Mouse (Mus musculus) liver, adult 2 months (tissue): Measurements from ENCODE around the gene Ripor2. TPM values are rescaled to one million over a fixed set of nuclear protein-coding genes. Genes with fewer than 3 reads are reported as not detected.

Experiments
- DNase-seq: peaks from one replicate; pipeline ENCODE4 v3.0.0-alpha.2; 2011; ENCODE audit warnings: low read depth, low spot score; ENCODE audit errors: extremely low read depth
- H3K27ac ChIP-seq: fragments of 200-500 bp; replicated peaks from 2 replicates; pipeline ENCODE4 v1.5.1; 2012; ENCODE audit warnings: low read depth, mild to moderate bottlenecking, control low read depth, inconsistent platforms, low read length; ENCODE audit not compliant: insufficient read depth
- H3K27me3 ChIP-seq: fragments of 200-500 bp; 2 replicates; pipeline ENCODE4 v1.6.1; 2012; ENCODE audit warnings: mild to moderate bottlenecking, moderate library complexity, low read length, inconsistent platforms; ENCODE audit not compliant: control insufficient read depth, insufficient read depth
- H3K36me3 ChIP-seq: fragments of 200-500 bp; 2 replicates; pipeline ENCODE4 v1.6.1; 2012; ENCODE audit warnings: low read length, inconsistent platforms; ENCODE audit not compliant: control insufficient read depth, insufficient read depth
- H3K4me1 ChIP-seq: fragments of 200-500 bp; 2 replicates; pipeline ENCODE4 v1.6.1; 2011; ENCODE audit warnings: low read length; ENCODE audit not compliant: control insufficient read depth, insufficient read depth
- H3K4me3 ChIP-seq: fragments of 200-500 bp; 2 replicates; pipeline ENCODE4 v1.5.1; 2011; ENCODE audit warnings: low read depth, mild to moderate bottlenecking, control low read depth, low read length, moderate library complexity; ENCODE audit not compliant: insufficient read depth
- H3K79me2 ChIP-seq: fragments of 200-500 bp; 2 replicates; pipeline ENCODE4 v1.6.1; 2012; ENCODE audit warnings: inconsistent platforms, mild to moderate bottlenecking, low read length, moderate library complexity; ENCODE audit not compliant: control insufficient read depth, insufficient read depth
- H3K9ac ChIP-seq: fragments of 200-500 bp; 2 replicates; pipeline ENCODE4 v1.6.1; 2012; ENCODE audit warnings: low read depth, mild to moderate bottlenecking, control low read depth, inconsistent platforms, low read length
- CTCF ChIP-seq: fragments of 200-500 bp; IDR thresholded peaks from 2 replicates; pipeline ENCODE4 v1.5.1; 2011; ENCODE audit warnings: low read depth, low read length, control low read depth
- POLR2A ChIP-seq: fragments of 200-500 bp; IDR thresholded peaks from 2 replicates; pipeline ENCODE4 v1.6.1; 2011; ENCODE audit warnings: low read length, control low read depth; ENCODE audit not compliant: insufficient read depth; ENCODE audit errors: extremely low read depth
- WGBS: fragments of 180-500 bp; shearing (Covaris S2); methylation state at CpG from one replicate; pipeline ENCODE4 v1.1.7; 2018; 5-methylcytosine and 5-hydroxymethylcytosine counted together
- polyA plus RNA-seq: library from polyadenylated mRNA; depleted of rRNA; stranded (reverse); fragments of >200 nt; gene quantifications from 2 replicates; pipeline ENCODE4 v1.2.3, GENCODE M21; 2012
- total RNA-seq: library from RNA; depleted of rRNA; stranded (reverse); fragments of >200 nt; gene quantifications from 2 replicates; pipeline ENCODE4 v1.2.3, GENCODE M21; 2014

Gene Ripor2
- total and polyA plus RNA-seq, 2 experiments = 0.77 to 2.8 TPM

GRCm38 (mm10) chr13:24710968-24711367 is 129.0 kb downstream of the Ripor2 start:
- WGBS = 74% methylated on average over 7 of the region's 7 CpGs
- H3K4me1 ChIP-seq = no peaks in the 10 kb centered on the region
- no peak overlapping the region for H3K27ac ChIP-seq
- no peak for DNase-seq
- H3K4me3 ChIP-seq = no peak overlapping the region
- no peaks in the 10 kb centered on the region for H3K36me3 ChIP-seq
- H3K9ac ChIP-seq = no peak overlapping the region
- no peaks in the 10 kb centered on the region for H3K79me2 ChIP-seq
- TF ChIP-seq POLR2A (no peak), CTCF (no peak)
- H3K27me3 ChIP-seq = no peaks in the 10 kb centered on the region

- TF ChIP-seq POLR2A (no peak), CTCF (no peak)
- H3K9ac ChIP-seq = no peak overlapping the region
- H3K36me3 ChIP-seq = no peaks in the 10 kb centered on the region
- WGBS = 62% methylated on average over 7 of the region's 7 CpGs
- no peak for DNase-seq
- H3K27me3 ChIP-seq = no peaks in the 10 kb centered on the region
- no peak overlapping the region for H3K27ac ChIP-seq
- no peaks in the 10 kb centered on the region for H3K79me2 ChIP-seq
- H3K4me1 ChIP-seq = no peaks in the 10 kb centered on the region
- H3K4me3 ChIP-seq = no peak overlapping the region
These were observed 130.7 kb downstream of the Ripor2 start for GRCm38 (mm10) chr13:24712581-24713130.

DNA sequence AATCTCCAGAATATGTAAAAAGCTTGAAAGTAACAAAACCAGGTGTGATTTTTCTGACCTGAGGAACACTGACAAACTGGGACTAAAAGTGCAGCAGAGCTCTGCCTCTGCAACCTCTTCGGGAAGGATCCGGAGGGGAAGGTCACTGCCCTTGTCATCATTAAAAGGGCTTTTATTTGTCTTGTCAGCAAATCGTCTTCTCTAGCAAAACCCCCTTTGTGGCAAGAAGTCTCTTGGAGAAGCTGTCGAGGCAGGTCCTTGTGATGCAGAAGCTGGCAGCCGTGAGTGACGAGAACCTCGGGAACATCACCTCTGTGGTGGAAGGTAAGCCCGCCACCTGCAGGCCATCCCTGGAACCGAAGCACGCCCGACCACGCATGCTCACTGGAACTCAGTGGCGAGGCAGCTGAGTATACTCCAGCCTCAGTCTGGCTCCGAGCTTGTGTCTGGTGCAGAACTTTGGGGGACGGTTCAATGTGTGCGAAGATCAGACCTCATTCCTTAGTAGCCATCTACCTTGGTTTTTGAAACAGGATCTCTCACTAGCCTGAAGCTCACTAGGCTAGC is 131.5 kb downstream of the Ripor2 start:
- DNase-seq = peak; percentile 62
- H3K4me3 ChIP-seq = no peak overlapping the region
- H3K27ac ChIP-seq = no peak overlapping the region
- H3K36me3 ChIP-seq = no peaks in the 10 kb centered on the region
- H3K9ac ChIP-seq = peak overlapping the region; percentile 38; the same call in 1 of the 2 replicates
- no peaks in the 10 kb centered on the region for H3K79me2 ChIP-seq
- H3K4me1 ChIP-seq = no peaks in the 10 kb centered on the region
- TF ChIP-seq CTCF (peak; percentile 96), POLR2A (no peak)
- H3K27me3 ChIP-seq = no peaks in the 10 kb centered on the region
- 7% methylated on average over 16 of the region's 16 CpGs for WGBS

DNA sequence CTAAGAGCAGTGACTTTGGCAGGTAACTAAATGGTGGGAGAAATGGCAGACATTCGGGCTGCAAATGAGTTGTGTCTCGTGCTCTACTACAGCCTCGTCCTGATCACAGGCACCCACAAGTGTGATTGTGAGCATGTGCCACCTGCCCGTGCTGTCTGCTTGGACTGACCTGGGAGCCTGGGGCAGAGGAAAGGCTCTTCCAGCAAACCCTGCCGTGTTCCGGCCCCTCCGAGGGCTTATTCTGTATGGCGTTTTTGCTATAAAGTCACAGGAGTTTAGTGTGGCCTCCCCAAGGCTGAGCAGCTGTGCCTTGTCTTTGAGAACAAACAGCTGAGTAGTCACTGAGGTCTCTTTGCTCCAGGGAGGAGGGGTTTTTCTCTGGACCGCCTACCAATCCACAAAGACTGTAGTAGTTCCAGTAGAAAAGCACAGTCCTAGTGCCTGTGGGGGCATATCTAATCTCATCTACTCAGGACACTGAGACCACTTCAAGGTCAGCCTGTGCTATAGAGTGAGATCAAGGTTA is 132.4 kb downstream of the Ripor2 start:
- no peak overlapping the region for H3K27ac ChIP-seq
- TF ChIP-seq POLR2A = no peak

GRCm38 (mm10) chr13:24715601-24716000 is 133.6 kb downstream of the Ripor2 start:
- no peaks in the 10 kb centered on the region for H3K36me3 ChIP-seq
- WGBS = 63% methylated on average over 5 of the region's 5 CpGs
- H3K79me2 ChIP-seq = no peaks in the 10 kb centered on the region

More for the DNA sequence above, 132.4 kb downstream of the Ripor2 start:
- Histone ChIP-seq H3K9ac (no peak overlapping the region), H3K79me2 (no peaks in the 10 kb centered on the region), H3K4me3 (no peak overlapping the region), H3K27me3 (no peaks in the 10 kb centered on the region), H3K36me3 (no peaks in the 10 kb centered on the region), H3K4me1 (no peaks in the 10 kb centered on the region)
- WGBS = 89% methylated on average over 9 of the region's 9 CpGs
- DNase-seq = no peak

GRCm38 (mm10) chr13:24716441-24716840 is 134.5 kb downstream of the Ripor2 start:
- H3K27ac ChIP-seq = no peak overlapping the region
- DNase-seq = no peak
- no peak overlapping the region for H3K4me3 ChIP-seq
- 61% methylated on average over 9 of the region's 9 CpGs for WGBS
- TF ChIP-seq CTCF (no peak), POLR2A (no peak)
- no peak overlapping the region for H3K9ac ChIP-seq
- H3K36me3 ChIP-seq = no peaks in the 10 kb centered on the region
- no peaks in the 10 kb centered on the region for H3K79me2 ChIP-seq
- no peaks in the 10 kb centered on the region for H3K4me1 ChIP-seq
- H3K27me3 ChIP-seq = no peaks in the 10 kb centered on the region

More at GRCm38 (mm10) chr13:24715601-24716000, 133.6 kb downstream of the Ripor2 start:
- no peak overlapping the region for H3K9ac ChIP-seq
- DNase-seq = no peak
- TF ChIP-seq CTCF (no peak), POLR2A (no peak)
- H3K27ac ChIP-seq = no peak overlapping the region
- no peaks in the 10 kb centered on the region for H3K4me1 ChIP-seq
- H3K27me3 ChIP-seq = no peaks in the 10 kb centered on the region
- H3K4me3 ChIP-seq = no peak overlapping the region
